Mouse (Mus musculus) ES-E14 (cell line): ENCODE measurements around the gene Maff. TPM values are rescaled to one million over a fixed set of nuclear protein-coding genes. Genes with fewer than 3 reads are reported as not detected.

Experiments used
- DNase-seq: peaks from one replicate; pipeline ENCODE4 v3.0.0-alpha.2; 2013; ENCODE audit warnings: low read depth, low spot score
- H3K27ac ChIP-seq: 2 replicates; pipeline ENCODE4 v1.5.1; 2012; ENCODE audit warnings: low read depth, mild to moderate bottlenecking, low read length, moderate library complexity, mixed read lengths; ENCODE audit not compliant: poor library complexity, insufficient read depth, severe bottlenecking
- H3K36me3 ChIP-seq: 2 replicates; pipeline ENCODE4 v1.6.1; 2012; ENCODE audit warnings: mild to moderate bottlenecking, low read length, moderate library complexity, mixed read lengths; ENCODE audit not compliant: control insufficient read depth, poor library complexity, insufficient read depth, severe bottlenecking
- H3K4me1 ChIP-seq, 2 experiments: fragments of 150-350 bp in 1 of 2; sonication (generic) in 1 of 2; 2 replicates each; pipeline ENCODE4 v1.6.1; 2012; ENCODE audit warnings: low read length in 2 of 2, mild to moderate bottlenecking in 1 of 2, mixed read lengths in 1 of 2; ENCODE audit not compliant: control insufficient read depth in 2 of 2, insufficient read depth in 2 of 2, poor library complexity in 1 of 2
- H3K4me3 ChIP-seq, 2 experiments: fragments of 150-350 bp in 1 of 2; sonication (generic) in 1 of 2; 2 replicates each; pipeline ENCODE4 v1.5.1; 2012; ENCODE audit warnings: low read length in 2 of 2, low read depth in 1 of 2, mild to moderate bottlenecking in 1 of 2, mixed read lengths in 1 of 2; ENCODE audit not compliant: insufficient read depth in 1 of 2, poor library complexity in 1 of 2, severe bottlenecking in 1 of 2
- H3K9ac ChIP-seq: 2 replicates; pipeline ENCODE4 v1.6.1; 2012; ENCODE audit warnings: low read depth, mild to moderate bottlenecking, low read length, mixed read lengths; ENCODE audit not compliant: poor library complexity, insufficient read depth, severe bottlenecking
- H3K9me3 ChIP-seq: fragments of 150-350 bp; sonication (generic); 2 replicates; pipeline ENCODE4 v1.6.1; 2012; ENCODE audit warnings: low read depth, mild to moderate bottlenecking, low read length; ENCODE audit not compliant: control insufficient read depth, insufficient read depth
- CHD2 ChIP-seq: IDR thresholded peaks from 2 replicates; pipeline ENCODE4 v1.6.1; 2014; ENCODE audit warnings: mild to moderate bottlenecking, low read depth, low read length, inconsistent platforms
- HCFC1 ChIP-seq: IDR thresholded peaks from 2 replicates; pipeline ENCODE4 v1.6.1; 2012; ENCODE audit warnings: low read length, inconsistent platforms, borderline replicate concordance; ENCODE audit not compliant: insufficient read depth
- MAFK ChIP-seq: IDR thresholded peaks from 2 replicates; pipeline ENCODE4 v1.6.1; 2014; ENCODE audit warnings: mild to moderate bottlenecking, low read depth, low read length, inconsistent platforms; ENCODE audit not compliant: insufficient read depth
- ZC3H11A ChIP-seq: IDR thresholded peaks from 2 replicates; pipeline ENCODE4 v1.6.1; 2012; ENCODE audit warnings: low read depth, mild to moderate bottlenecking, inconsistent platforms, low read length, borderline replicate concordance
- ZNF384 ChIP-seq: IDR thresholded peaks from 2 replicates; pipeline ENCODE4 v1.6.1; 2012; ENCODE audit warnings: low read depth, low read length, inconsistent platforms
- in situ Hi-C, 2 experiments: fragments of 600-800 bp; cut with MboI; formaldehyde crosslinking; loops; one replicate each; pipeline ENCODE4 v1.15.1; 2025; ENCODE audit warnings: low sequenced_read_pairs in 2 of 2, inconsistent platforms in 1 of 2; ENCODE audit not compliant: unreplicated experiment in 2 of 2
- total RNA-seq: library from RNA; depleted of rRNA; stranded (reverse); fragments of 300-350 nt; gene quantifications from 2 replicates; pipeline ENCODE4 v1.2.3, GENCODE M21; 2012; rRNA removed

Gene Maff
- total RNA-seq = 9.7 and 13.2 TPM in 2 replicates

- DNase-seq = no peak
- Histone ChIP-seq H3K4me3 (peak within 1 kb of the TSS; percentile 87 to 97), H3K4me1 (peaks cover 3 to 16% of the 10 kb centered on the region in 2 experiments; a peak in 2 of 4 replicates), H3K9ac (peak within 1 kb of the TSS; percentile 95), H3K9me3 (no peaks in the 10 kb centered on the region), H3K27ac (peak within 1 kb of the TSS; percentile 91; the same call in 1 of the 2 replicates), H3K36me3 (no peaks in the 10 kb centered on the region)
- TF ChIP-seq MAFK = no peak
- no peak for TF ChIP-seq HCFC1
- TF ChIP-seq ZNF384 = no peak
- TF ChIP-seq ZC3H11A = no peak
- no peak for TF ChIP-seq CHD2
- in situ Hi-C loops = no loop called here
Measured at GRCm38 (mm10) chr15:79346051-79346793, at the start of gene Maff. Gene Maff (plus strand): TSS chr15:79346621.

- in situ Hi-C loops = no loop called here
- TF ChIP-seq ZNF384 = no peak
- no peak overlapping the region for H3K9ac ChIP-seq
Measured at GRCm38 (mm10) chr15:79298553-79298952, 47.9 kb upstream of the Maff start.

GRCm38 (mm10) chr15:79299563-79300155 is 46.8 kb upstream of the Maff start:
- no peak for DNase-seq
- Histone ChIP-seq H3K4me1 (no peaks in the 10 kb centered on the region), H3K27ac (no peak overlapping the region), H3K9ac (no peak overlapping the region), H3K4me3 (no peak overlapping the region), H3K9me3 (no peaks in the 10 kb centered on the region), H3K36me3 (peaks cover 31% of the 10 kb centered on the region; the same call in 1 of the 2 replicates)
- TF ChIP-seq CHD2 (no peak), ZC3H11A (no peak), MAFK (no peak), ZNF384 (no peak), HCFC1 (no peak)
- in situ Hi-C loops = no loop called here

More at GRCm38 (mm10) chr15:79298553-79298952, 47.9 kb upstream of the Maff start:
- Histone ChIP-seq H3K4me3 (no peak overlapping the region), H3K36me3 (peaks cover 29% of the 10 kb centered on the region; the same call in 1 of the 2 replicates), H3K4me1 (no peaks in the 10 kb centered on the region), H3K27ac (no peak overlapping the region), H3K9me3 (no peaks in the 10 kb centered on the region)
- no peak for DNase-seq

GRCm38 (mm10) chr15:79303725-79304124 is 42.7 kb upstream of the Maff start:
- TF ChIP-seq CHD2 (no peak), HCFC1 (no peak), MAFK (no peak), ZC3H11A (no peak), ZNF384 (no peak)
- Histone ChIP-seq H3K4me3 (no peak overlapping the region), H3K4me1 (peaks cover 0 to 2% of the 10 kb centered on the region in 2 experiments; a peak in 1 of 4 replicates), H3K36me3 (peaks cover 36% of the 10 kb centered on the region; the same call in 1 of the 2 replicates), H3K27ac (no peak overlapping the region), H3K9ac (no peak overlapping the region), H3K9me3 (no peaks in the 10 kb centered on the region)
- DNase-seq = no peak
- in situ Hi-C loops = no loop called here
